Mouse (Mus musculus) cerebellum, adult 11-12 months (tissue): Measurements from ENCODE around the gene Col5a1.

ENCODE experiments used
- DNase-seq: peaks from one replicate; pipeline ENCODE4 v3.0.0; 2022

Col5a1 gene

GRCm38 (mm10) chr2:27886148-27886551, at the start of gene Col5a1:
Gene Col5a1, plus strand, starts transcription at chr2:27886425.
- DNase-seq: no peak

GRCm38 (mm10) chr2:27838112-27838511, 48.1 kb upstream of the Col5a1 start:
- no peak for DNase-seq

- peak; percentile 19 for DNase-seq
Measured at GRCm38 (mm10) chr2:27840890-27841289, 45.3 kb upstream of the Col5a1 start.

- no peak for DNase-seq
Measured at GRCm38 (mm10) chr2:27842893-27843292, 43.3 kb upstream of the Col5a1 start.

GRCm38 (mm10) chr2:27844885-27845284, 41.3 kb upstream of the Col5a1 start:
- no peak for DNase-seq

GRCm38 (mm10) chr2:27847001-27847400, 39.2 kb upstream of the Col5a1 start:
- no peak for DNase-seq

- DNase-seq: no peak
Measured at GRCm38 (mm10) chr2:27847851-27848435, 38.3 kb upstream of the Col5a1 start.

GRCm38 (mm10) chr2:27848466-27848865, 37.8 kb upstream of the Col5a1 start:
- DNase-seq: no peak

GRCm38 (mm10) chr2:27858348-27858903, 27.8 kb upstream of the Col5a1 start:
- no peak for DNase-seq

- no peak for DNase-seq
Measured at GRCm38 (mm10) chr2:27861576-27862238, 24.5 kb upstream of the Col5a1 start.

- DNase-seq: no peak
Measured at GRCm38 (mm10) chr2:27864491-27865365, 21.5 kb upstream of the Col5a1 start.

- DNase-seq: no peak
Measured at GRCm38 (mm10) chr2:27870586-27870985, 15.6 kb upstream of the Col5a1 start.

- no peak for DNase-seq
Measured at GRCm38 (mm10) chr2:27871056-27871455, 15.2 kb upstream of the Col5a1 start.

- peak; percentile 32 for DNase-seq
Measured at GRCm38 (mm10) chr2:27872276-27872675, 13.9 kb upstream of the Col5a1 start.

GRCm38 (mm10) chr2:27873030-27873429, 13.2 kb upstream of the Col5a1 start:
- no peak for DNase-seq

GRCm38 (mm10) chr2:27874596-27874995, 11.6 kb upstream of the Col5a1 start:
- no peak for DNase-seq

- DNase-seq: no peak
Measured at GRCm38 (mm10) chr2:27875231-27875630, 11.0 kb upstream of the Col5a1 start.

- no peak for DNase-seq
Measured at GRCm38 (mm10) chr2:27875786-27876185, 10.4 kb upstream of the Col5a1 start.

- peak; percentile 28 for DNase-seq
Measured at GRCm38 (mm10) chr2:27876724-27877504, 9.3 kb upstream of the Col5a1 start.

GRCm38 (mm10) chr2:27878066-27878465, 8.2 kb upstream of the Col5a1 start:
- DNase-seq: no peak

GRCm38 (mm10) chr2:27883276-27883675, 2.9 kb upstream of the Col5a1 start:
- DNase-seq: no peak

- DNase-seq: no peak
Measured at GRCm38 (mm10) chr2:27885456-27886147, 623 bp upstream of the Col5a1 start.
